Mouse (Mus musculus): ENCODE measurements around the gene Hivep3.

- no peak for TF ChIP-seq CTCF (IDR thresholded peaks at IDR 0.05; ENCODE audit: control insufficient read depth, insufficient read depth, insufficient replicate concordance, low read depth, low read length)
- TF ChIP-seq POLR2A (IDR thresholded peaks at IDR 0.05; ENCODE audit: control insufficient read depth, low read depth, low read length), result no peak
Measured at GRCm38 (mm10) chr4:119989031-119989693, 255.6 kb downstream of the Hivep3 start.
